Mouse (Mus musculus) heart, embryonic 14.5 days (tissue): ENCODE results near the gene Vmn2r41. TPM values are rescaled to one million over a fixed set of nuclear protein-coding genes. Genes with fewer than 3 reads are reported as not detected.
"Not testable (repeated sequence)": the region's sequence is repeated elsewhere in the genome, so short reads cannot be mapped to it uniquely, and the experiment has no call there.

ENCODE experiments used
- ATAC-seq: fragments of 200-750 bp; cut with Nextera tagmentation; 2 replicates; pipeline ENCODE4 v1.8.0; 2017; ENCODE audit warnings: low read depth, moderate TSS enrichment; ENCODE audit not compliant: insufficient number of reproducible peaks, insufficient read depth, low FRiP score
- H3K27ac ChIP-seq, 2 experiments: fragments of 200-500 bp in 1 of 2; fragments of 300-500 bp in 1 of 2; sonication (generic) in 1 of 2; replicated peaks in 1 of 2; 2 replicates each; pipeline ENCODE4 v1.5.1; 2012 to 2014; ENCODE audit warnings: low read depth in 2 of 2, low read length in 2 of 2, control low read depth in 1 of 2, mild to moderate bottlenecking in 1 of 2, mixed read lengths in 1 of 2; ENCODE audit not compliant: control insufficient read depth in 1 of 2, insufficient read depth in 1 of 2
- H3K27me3 ChIP-seq: fragments of 300-500 bp; sonication (generic); 2 replicates; pipeline ENCODE4 v1.6.1; 2014; ENCODE audit warnings: mild to moderate bottlenecking, low read length, control low read depth; ENCODE audit not compliant: control insufficient read depth, insufficient read depth
- H3K36me3 ChIP-seq: fragments of 300-500 bp; sonication (generic); 2 replicates; pipeline ENCODE4 v1.6.1; 2014; ENCODE audit warnings: mild to moderate bottlenecking, control low read depth, low read length, mixed read lengths; ENCODE audit not compliant: control insufficient read depth, insufficient read depth
- H3K4me1 ChIP-seq, 2 experiments: fragments of 200-500 bp in 1 of 2; fragments of 300-500 bp in 1 of 2; sonication (generic) in 1 of 2; 2 replicates each; pipeline ENCODE4 v1.6.1; 2012 to 2014; ENCODE audit warnings: low read length in 2 of 2, control low read depth in 1 of 2, mixed read lengths in 1 of 2; ENCODE audit not compliant: control insufficient read depth in 2 of 2, insufficient read depth in 2 of 2
- H3K4me2 ChIP-seq: fragments of 300-500 bp; sonication (generic); 2 replicates; pipeline ENCODE4 v1.6.1; 2014; ENCODE audit warnings: mild to moderate bottlenecking, low read length
- H3K4me3 ChIP-seq, 2 experiments: fragments of 200-500 bp in 1 of 2; fragments of 300-500 bp in 1 of 2; sonication (generic) in 1 of 2; 2 replicates each; pipeline ENCODE4 v1.5.1; 2012 to 2014; ENCODE audit warnings: low read length in 2 of 2, mild to moderate bottlenecking in 2 of 2, control low read depth in 1 of 2, low read depth in 1 of 2, moderate library complexity in 1 of 2; ENCODE audit not compliant: control insufficient read depth in 1 of 2, insufficient read depth in 1 of 2
- H3K9ac ChIP-seq: fragments of 300-500 bp; sonication (generic); 2 replicates; pipeline ENCODE4 v1.6.1; 2014; ENCODE audit warnings: mild to moderate bottlenecking, low read length
- H3K9me3 ChIP-seq: fragments of 300-500 bp; sonication (generic); 2 replicates; pipeline ENCODE4 v1.6.1; 2016; ENCODE audit warnings: low read length, control low read depth; ENCODE audit not compliant: control insufficient read depth
- WGBS: fragments of 180-500 bp; shearing (Covaris S2); extraction: QIAGEN DNeasy Blood & Tissue Kit; methylation state at CpG from one replicate; pipeline ENCODE4 v1.1.7; 2014; 5-methylcytosine and 5-hydroxymethylcytosine counted together
- polyA plus RNA-seq: library from polyadenylated mRNA; unstranded; fragments of >200 nt; fragmentation: Nextera tagmentation; extraction: Ambion mirVana; gene quantifications from 2 replicates; pipeline ENCODE4 v1.2.1, GENCODE M21; 2014

The Vmn2r41 gene
- not detected in 2 replicates for polyA plus RNA-seq

- not testable (repeated sequence) for H3K4me3 ChIP-seq, H3K9ac ChIP-seq, H3K27me3 ChIP-seq, ATAC-seq, H3K4me1 ChIP-seq, H3K36me3 ChIP-seq, H3K27ac ChIP-seq, H3K9me3 ChIP-seq, H3K4me2 ChIP-seq
- WGBS = no CpG with 5 or more reads among the region's 1 CpGs
Measured at GRCm38 (mm10) chr7:8161554-8161953, at the start of gene Vmn2r41. Gene Vmn2r41 (minus strand): TSS chr7:8161654.

GRCm38 (mm10) chr7:8200220-8200619 is 38.8 kb upstream of the Vmn2r41 start, which contains the start of gene Vmn2r42:
Gene Vmn2r42 (minus strand): TSS chr7:8200320.
- WGBS = no CpG with 5 or more reads among the region's 2 CpGs
- H3K9me3 ChIP-seq, H3K4me3 ChIP-seq, H3K4me1 ChIP-seq, H3K36me3 ChIP-seq, H3K27me3 ChIP-seq, H3K4me2 ChIP-seq, H3K27ac ChIP-seq, H3K9ac ChIP-seq, ATAC-seq: not testable (repeated sequence)

- not testable (repeated sequence) for H3K4me2 ChIP-seq, H3K9ac ChIP-seq, H3K4me1 ChIP-seq, H3K27me3 ChIP-seq, H3K9me3 ChIP-seq, H3K36me3 ChIP-seq, H3K4me3 ChIP-seq, H3K27ac ChIP-seq, ATAC-seq
- 37% methylated on average over 11 of the region's 15 CpGs for WGBS
Measured at GRCm38 (mm10) chr7:8092871-8093270, 68.6 kb downstream of the Vmn2r41 start.

Other genes with a start within 250 kb of the Vmn2r41 start
- gene Vmn2r42, start 38.7 kb upstream of the Vmn2r41 start, polyA plus RNA-seq = not detected in 2 replicates
- gene Vmn2r43, start 98.9 kb upstream of the Vmn2r41 start, polyA plus RNA-seq = not detected in 2 replicates
- not detected in 2 replicates for gene Vmn2r44, start 221.7 kb upstream of the Vmn2r41 start, polyA plus RNA-seq